Mouse (Mus musculus) spleen, adult 12 weeks (tissue): ENCODE results near the gene Swt1.
"Not testable (repeated sequence)": the region's sequence is repeated elsewhere in the genome, so short reads cannot be mapped to it uniquely, and the experiment has no call there.

Experiments used
- DNase-seq: peaks from one replicate; pipeline ENCODE4 v3.0.0; 2022; ENCODE audit warnings: low spot score

Swt1 gene

GRCm38 (mm10) chr1:151428263-151429221, at the start of gene Swt1, which contains the start of gene Trmt1l:
TSS of gene Swt1 (minus strand) at chr1:151428455.
TSS of gene Trmt1l (plus strand) at chr1:151428542.
- peak; percentile 95 for DNase-seq

- not testable (repeated sequence) for DNase-seq
Measured at GRCm38 (mm10) chr1:151472386-151472785, 44.1 kb upstream of the Swt1 start.

GRCm38 (mm10) chr1:151471429-151471828, 43.2 kb upstream of the Swt1 start:
- no peak for DNase-seq

- no peak for DNase-seq
Measured at GRCm38 (mm10) chr1:151466571-151466970, 38.3 kb upstream of the Swt1 start.

- DNase-seq, result no peak
Measured at GRCm38 (mm10) chr1:151464914-151465313, 36.7 kb upstream of the Swt1 start.

- no peak for DNase-seq
Measured at GRCm38 (mm10) chr1:151461265-151461664, 33.0 kb upstream of the Swt1 start.

- DNase-seq, result no peak
Measured at GRCm38 (mm10) chr1:151457087-151457486, 28.8 kb upstream of the Swt1 start.

GRCm38 (mm10) chr1:151451946-151452345, 23.7 kb upstream of the Swt1 start:
- DNase-seq, result no peak

DNA sequence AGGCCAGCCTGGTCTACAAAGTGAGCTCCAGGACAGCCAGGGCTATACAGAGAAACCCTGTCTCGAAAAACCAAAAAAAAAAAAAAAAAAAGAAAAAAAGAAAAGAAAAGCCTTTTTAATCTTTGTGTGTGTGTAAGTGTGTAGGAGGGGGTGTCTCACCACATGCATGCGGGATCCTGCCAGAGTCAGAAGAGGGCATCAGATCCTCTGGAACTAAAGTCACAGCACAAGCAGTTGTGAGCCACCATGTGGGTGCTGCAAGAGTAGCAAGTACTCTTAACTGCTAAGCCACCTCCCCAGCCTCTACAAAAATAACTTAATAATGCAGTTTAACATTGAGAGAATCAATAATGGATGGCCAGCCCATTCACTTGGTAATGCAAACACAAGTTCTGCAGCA, 22.6 kb upstream of the Swt1 start:
- DNase-seq, result no peak

GRCm38 (mm10) chr1:151449866-151450265, 21.6 kb upstream of the Swt1 start:
- no peak for DNase-seq

GRCm38 (mm10) chr1:151435431-151435830, 7.2 kb upstream of the Swt1 start:
- no peak for DNase-seq

- no peak for DNase-seq
Measured at GRCm38 (mm10) chr1:151429316-151429715, 1.1 kb upstream of the Swt1 start.

- DNase-seq, result no peak
Measured at GRCm38 (mm10) chr1:151427888-151428262, 380 bp downstream of the Swt1 start.

- DNase-seq, result peak; percentile 3
Measured at GRCm38 (mm10) chr1:151426947-151427600, 1.2 kb downstream of the Swt1 start.

DNA sequence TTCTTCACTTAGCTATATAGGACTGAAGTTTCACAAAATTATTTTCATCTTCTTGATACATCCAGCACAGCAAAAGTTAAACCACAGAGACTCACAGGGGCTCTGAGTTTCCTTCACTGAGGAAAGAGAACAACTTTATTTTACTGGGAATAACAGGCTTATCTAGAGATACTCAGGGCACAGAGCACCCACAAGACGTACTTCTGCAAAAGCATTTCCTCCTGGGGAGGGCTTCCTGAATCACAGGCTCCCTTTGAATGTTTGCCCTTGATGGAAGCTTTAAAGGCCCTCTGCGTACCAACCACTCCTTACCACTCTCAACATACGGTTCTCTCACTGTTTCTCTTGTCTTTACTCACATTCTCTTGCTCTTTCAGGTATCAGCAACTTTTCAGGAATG, 6.1 kb downstream of the Swt1 start:
- no peak for DNase-seq

- DNase-seq, result no peak
Measured at GRCm38 (mm10) chr1:151409827-151410226, 18.4 kb downstream of the Swt1 start.

DNA sequence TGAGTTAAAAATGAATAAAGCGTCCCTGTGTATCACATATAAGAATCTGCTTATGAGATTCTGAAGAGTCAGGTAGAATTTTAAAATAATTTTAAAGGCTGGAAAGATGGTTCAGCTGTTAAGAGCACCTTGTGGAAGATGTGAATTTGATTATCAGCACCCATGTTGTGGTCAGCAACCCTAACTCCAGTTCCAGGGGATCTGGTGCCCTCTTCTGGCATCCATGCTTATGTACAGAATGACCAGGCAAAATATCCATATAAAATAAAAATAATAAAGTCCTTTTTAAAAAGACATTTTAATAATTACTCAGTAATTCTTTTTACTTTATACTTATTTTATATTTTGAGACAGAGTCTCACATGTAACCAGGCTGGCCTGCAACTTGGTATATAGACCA, 38.2 kb downstream of the Swt1 start:
- DNase-seq, result no peak

DNA sequence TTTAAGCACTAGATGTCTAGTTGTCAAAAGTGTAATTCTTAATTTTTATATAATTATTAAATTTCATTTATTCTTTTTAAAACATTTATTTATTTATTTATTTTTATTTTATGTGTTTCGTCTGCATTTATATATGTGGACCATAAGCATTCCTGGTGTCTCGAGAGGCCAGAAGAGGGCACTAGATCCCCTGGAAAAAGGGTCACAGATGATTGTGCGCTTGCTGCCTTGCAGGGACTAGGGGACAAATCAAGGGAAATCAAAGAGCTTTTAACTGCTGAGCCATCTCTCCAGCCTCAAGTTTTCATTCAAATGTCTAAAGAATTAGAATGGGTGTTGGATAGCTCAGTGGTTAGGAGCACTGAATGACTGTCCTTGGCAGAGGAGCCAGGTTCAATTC, 50.9 kb downstream of the Swt1 start:
- no peak for DNase-seq

DNA sequence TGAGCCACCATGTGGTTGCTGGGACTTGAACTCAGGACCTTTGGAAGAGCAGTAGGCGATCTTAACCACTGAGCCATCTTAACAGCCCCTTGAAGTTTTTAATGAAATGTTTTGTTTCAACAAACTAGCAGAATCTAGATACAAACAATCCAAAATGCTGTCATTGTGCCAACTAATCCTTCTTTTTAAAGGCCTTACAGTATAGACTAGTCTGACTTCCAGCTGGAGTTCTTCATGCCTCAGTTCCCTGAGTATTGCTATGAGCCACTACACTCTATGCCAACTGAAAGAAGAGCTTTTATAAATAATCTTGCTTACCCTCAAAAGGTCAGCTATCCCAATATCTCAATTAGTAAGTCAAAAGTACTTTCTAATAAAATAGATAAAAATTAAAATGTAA, 55.4 kb downstream of the Swt1 start:
- no peak for DNase-seq

- DNase-seq, result no peak
Measured at GRCm38 (mm10) chr1:151371543-151371942, 56.7 kb downstream of the Swt1 start.

DNA sequence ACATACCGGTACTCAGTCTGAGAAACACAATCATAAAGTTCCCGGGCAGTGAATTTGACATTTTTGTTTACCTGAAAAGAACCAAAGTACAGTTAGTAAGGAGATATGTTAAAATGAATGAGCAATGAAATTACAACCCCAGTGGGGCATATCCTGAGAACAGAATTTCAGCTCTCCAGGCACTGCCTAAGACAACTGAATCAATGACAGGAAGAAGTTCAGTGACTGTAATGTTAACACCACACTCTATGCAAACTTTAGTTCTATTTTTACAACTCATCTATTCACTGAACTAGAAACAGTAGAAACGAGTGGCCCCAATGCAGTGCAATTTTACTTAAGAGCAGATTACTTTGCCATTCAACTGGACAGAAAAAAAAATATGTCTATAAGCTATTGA, 57.7 kb downstream of the Swt1 start:
- DNase-seq, result no peak

- no peak for DNase-seq
Measured at GRCm38 (mm10) chr1:151368444-151368843, 59.8 kb downstream of the Swt1 start.

- no peak for DNase-seq
Measured at GRCm38 (mm10) chr1:151367721-151368324, 60.4 kb downstream of the Swt1 start.
